Comparison of ENCODE assay signal across 17 mouse cellular contexts in genomic region chr9:63685352-63685751, GRCm38 (mm10).
"Had no signal": no experiment of that assay in that cellular context is flagged by ENCODE, and none has a peak within 500 bp of the region (broad histone marks: within the 10 kb centered on the region; RNA-seq: fewer than 3 reads in every experiment).

No protein-coding gene starts in this region.

- H3K27me3 ChIP-seq: midbrain, embryonic 12.5 days; neural tube, embryonic 13.5 days; neural tube, embryonic 15.5 days; stomach, embryonic 15.5 days had no signal

- H3K4me1 ChIP-seq: midbrain, embryonic 12.5 days; neural tube, embryonic 13.5 days had no signal

- DNase-seq: lung, adult 18-20 months; lung, embryonic 14.5 days; lung, postnatal 10 days; lung, postnatal 4 days; midbrain, embryonic 14.5 days; right cerebral cortex, postnatal 14 days; thymus, adult 2 months; thymus, postnatal 25 days; thymus, postnatal 4 days had no signal

- ATAC-seq: midbrain, embryonic 16.5 days had no signal

- H3K9me3 ChIP-seq: midbrain, embryonic 10.5 days; midbrain, embryonic 12.5 days; neural tube, embryonic 13.5 days; neural tube, embryonic 15.5 days; stomach, embryonic 15.5 days had no signal

- H3K36me3 ChIP-seq: midbrain, embryonic 12.5 days; neural tube, embryonic 13.5 days; neural tube, embryonic 15.5 days; stomach, embryonic 15.5 days had no signal

- H3K9ac ChIP-seq: lung, embryonic 14.5 days; midbrain, embryonic 12.5 days; neural tube, embryonic 13.5 days; neural tube, embryonic 15.5 days; stomach, embryonic 15.5 days had no signal

- H3K27ac ChIP-seq: midbrain, embryonic 10.5 days; midbrain, embryonic 12.5 days; neural tube, embryonic 13.5 days; neural tube, embryonic 15.5 days; stomach, embryonic 15.5 days; stomach, postnatal 0 days had no signal

- H3K4me2 ChIP-seq: lung, embryonic 14.5 days; midbrain, embryonic 12.5 days; neural tube, embryonic 13.5 days; neural tube, embryonic 15.5 days; stomach, embryonic 15.5 days had no signal

- H3K4me3 ChIP-seq: midbrain, embryonic 10.5 days; midbrain, embryonic 12.5 days; myocyte; neural tube, embryonic 13.5 days; neural tube, embryonic 15.5 days; stomach, embryonic 15.5 days had no signal
